Mouse (Mus musculus): ENCODE measurements around the gene Lxn.

Lxn gene

DNA sequence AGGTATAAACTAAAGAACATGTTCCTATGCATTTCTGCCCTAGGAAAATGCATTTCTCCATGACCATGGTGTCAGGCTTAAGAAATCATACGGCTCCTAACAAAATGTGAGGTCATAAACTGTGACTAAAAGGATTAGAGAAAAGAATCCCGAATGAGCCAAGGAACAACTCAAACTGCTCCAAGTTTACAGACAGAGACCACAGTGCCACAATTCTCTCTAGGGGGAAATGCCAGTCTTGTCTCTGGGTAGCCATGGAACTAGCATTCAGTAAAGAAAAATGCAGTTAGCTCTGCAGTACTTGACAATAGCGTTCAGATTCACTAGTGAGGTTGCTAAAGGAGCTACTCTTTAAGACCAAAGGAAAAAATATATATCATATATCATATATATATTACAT is 3.8 kb downstream of the Lxn start:
- no peak for DNase-seq

DNA sequence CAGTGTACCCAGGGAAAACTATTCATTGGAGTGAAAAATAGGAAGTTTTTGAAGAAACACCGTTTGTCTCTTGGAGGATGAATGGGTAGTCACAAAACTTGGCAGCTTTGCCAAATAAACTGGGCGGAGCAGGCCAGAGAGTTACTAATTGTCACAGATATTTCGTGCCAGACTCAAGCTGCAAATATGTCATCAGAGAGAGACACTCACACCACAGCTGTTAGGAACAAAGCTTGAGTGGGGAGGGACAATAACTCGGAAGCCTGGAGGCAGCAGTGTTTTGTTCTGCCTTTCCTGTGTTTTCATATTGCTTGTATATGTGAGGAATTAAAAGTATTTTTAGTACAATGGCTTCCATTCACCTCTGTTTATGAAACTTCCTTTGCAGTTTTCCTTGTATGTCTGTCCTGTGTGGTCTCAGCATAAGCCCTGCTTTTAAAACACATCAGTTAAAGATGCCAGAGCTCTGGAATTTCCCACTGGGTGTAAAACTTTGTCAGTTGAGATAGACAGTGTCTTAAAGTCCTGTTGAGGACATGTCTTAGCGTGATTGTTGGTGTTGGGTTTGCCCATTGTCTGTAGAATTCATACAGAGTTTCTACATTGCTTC is 13.0 kb downstream of the Lxn start:
- DNase-seq: peak in 1 of 2 experiments; percentile 18

DNA sequence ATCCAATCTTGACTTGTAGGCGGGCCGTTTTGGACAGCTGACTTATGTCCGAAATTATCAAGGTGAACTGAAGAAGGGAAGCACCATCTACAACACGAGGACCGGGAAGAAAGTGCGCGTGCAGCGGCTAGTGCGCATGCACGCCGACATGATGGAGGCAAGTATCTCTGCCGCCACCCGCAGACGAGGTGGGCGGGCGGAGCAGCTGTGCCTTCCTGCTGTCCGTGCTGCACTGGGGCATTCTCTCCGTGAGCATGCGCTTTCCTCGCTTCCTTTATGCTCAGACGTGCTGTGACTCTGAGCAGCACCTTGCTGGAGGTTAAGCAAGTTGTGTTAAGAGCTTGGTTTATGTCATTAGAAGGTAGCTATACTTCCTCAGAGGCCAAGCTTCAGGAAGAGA is 14.1 kb downstream of the Lxn start:
- DNase-seq: peak; percentile 22 to 60

DNA sequence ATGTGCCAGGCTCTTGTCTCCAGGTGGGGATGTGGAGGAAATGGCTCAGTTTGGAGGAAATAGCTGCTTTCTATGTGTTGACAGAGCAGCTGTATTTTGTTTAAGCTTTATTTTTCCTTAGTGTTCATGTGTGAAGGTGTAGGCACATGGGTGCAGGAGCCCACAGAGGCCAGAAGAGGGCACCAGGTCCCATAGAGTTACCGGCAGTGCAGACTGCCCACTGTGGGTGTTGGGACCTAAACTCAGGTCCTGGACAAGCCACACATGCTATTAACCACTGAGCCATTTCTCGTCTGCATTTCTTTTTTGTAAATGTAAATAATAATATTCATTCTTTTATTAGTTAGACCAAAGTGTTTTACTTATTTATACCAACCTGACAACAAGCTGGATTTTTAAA is 16.6 kb downstream of the Lxn start:
- no peak for DNase-seq

DNA sequence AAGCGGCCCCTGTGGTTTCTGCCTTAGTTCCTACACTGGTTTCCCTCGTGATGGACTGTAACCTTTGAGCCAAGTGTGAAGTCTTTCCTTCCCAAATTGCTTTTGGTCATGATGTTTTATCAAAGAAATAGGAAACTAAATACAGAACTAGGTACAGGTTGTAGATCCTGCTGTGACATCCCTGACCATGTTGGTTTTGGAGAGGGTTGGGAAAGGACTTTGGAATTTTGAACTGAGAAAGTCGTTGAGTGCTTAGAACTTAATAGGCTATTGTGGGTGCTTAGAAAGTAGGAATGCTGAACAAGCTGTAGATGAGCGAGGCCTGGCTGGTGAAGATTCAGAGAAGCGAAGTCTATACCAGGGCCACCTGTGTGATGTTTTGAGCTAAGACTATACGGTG is 29.7 kb downstream of the Lxn start:
- no peak for DNase-seq

DNA sequence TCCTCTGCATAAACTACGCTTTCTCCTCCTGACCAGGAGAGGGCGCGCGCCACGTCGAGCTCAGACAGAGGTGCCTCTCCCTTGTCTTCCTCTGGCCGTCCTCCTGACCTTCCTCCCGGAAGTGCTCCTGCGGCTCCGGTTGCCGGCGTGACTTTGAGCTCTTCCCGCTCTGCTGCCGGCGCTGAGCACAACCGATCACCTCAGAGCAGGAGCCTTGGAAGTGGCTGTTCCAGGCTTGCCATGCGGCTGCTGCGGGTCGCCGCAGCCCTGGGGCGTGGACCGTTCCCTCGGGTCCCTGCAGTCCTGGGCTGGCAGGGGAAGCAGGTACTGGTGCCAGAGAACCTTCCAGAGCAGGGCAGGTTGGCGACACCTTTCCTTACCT is 33.7 kb downstream of the Lxn start, which contains the start of gene Gfm1:
Gene Gfm1, plus strand, starts transcription at position 98 of the 382 bp plus-strand sequence.
- DNase-seq: peak; percentile 91 to 95

DNA sequence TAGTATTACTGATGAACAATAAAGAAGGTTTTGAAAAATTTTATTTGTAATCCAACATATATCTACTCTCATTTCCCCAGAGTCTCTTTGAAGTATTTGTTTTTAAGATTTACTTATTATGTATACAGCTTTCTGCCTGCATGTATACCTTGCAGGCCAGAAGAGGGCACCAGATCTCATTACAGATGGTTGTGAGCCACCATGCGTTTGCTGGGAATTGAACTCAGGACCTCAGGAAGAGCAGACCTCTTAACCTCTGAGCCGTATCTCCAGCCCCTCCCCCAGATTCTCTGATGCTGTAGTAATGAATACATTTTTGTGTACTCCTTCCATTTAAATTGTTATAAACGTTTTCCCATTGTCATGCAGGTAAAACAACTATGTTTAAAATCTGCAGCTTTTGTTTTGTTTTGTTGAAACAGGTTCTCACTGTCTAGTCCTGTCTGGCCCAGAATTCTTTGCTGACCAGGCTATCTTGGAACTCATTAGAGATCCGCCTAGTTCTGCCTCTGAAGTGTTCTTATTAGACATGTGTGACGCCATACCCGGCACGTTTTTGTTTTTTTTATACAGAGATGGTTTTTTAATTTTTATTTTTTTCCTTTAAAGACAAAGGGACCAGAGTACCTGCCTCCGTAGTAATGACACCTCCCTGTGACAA is 34.3 kb downstream of the Lxn start:
- DNase-seq: no peak

All from kidney, postnatal 25 days (tissue).